Mouse (Mus musculus) bone marrow, adult 2 months (tissue): Measurements from ENCODE around the gene Rarg.

Experiments
- CTCF ChIP-seq: fragments of 200-500 bp; IDR thresholded peaks from 2 replicates; pipeline ENCODE4 v1.5.1; 2011; ENCODE audit warnings: low read length, control low read depth; ENCODE audit not compliant: control insufficient read depth, insufficient read depth
- POLR2A ChIP-seq: fragments of 200-500 bp; IDR thresholded peaks from 2 replicates; pipeline ENCODE4 v1.6.1; 2011; ENCODE audit warnings: low read depth, mild to moderate bottlenecking, control low read depth, low read length, borderline replicate concordance; ENCODE audit not compliant: control insufficient read depth

DNA sequence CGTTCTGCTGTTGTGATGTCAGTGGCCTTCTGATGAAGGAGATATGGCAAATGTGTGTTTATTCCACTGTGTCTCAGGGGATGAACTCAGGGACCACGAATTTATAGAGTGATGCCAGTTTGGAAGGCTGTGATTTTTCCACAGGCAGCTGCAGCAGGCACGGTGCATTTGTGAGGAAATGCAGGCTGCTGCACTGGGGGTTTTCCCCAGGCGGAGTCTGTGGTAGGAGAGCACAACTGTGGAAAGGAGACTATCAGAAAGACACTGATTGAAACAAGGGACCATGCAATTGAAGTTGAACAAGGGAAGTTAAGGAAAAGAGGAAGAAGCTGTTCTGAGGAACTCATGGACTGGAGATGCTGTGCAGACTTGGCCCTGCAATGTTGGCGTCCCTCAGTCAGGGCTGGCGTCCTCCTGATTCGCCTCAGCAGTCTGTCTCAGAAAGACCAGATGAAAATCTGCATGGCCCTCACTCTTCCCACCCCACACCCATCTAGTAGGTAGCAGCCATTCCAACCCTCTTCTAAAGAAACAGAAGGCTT lies 65.0 kb downstream of the Rarg start:
- TF ChIP-seq CTCF: no peak
- TF ChIP-seq POLR2A: no peak
